Mouse (Mus musculus) ovary, postnatal 36 days (tissue): ENCODE measurements around the gene Slc12a5.

Experiments used
- DNase-seq: peaks from one replicate; pipeline ENCODE4 v3.0.0; 2022; ENCODE audit warnings: low spot score, mixed read lengths

Gene Slc12a5

DNA sequence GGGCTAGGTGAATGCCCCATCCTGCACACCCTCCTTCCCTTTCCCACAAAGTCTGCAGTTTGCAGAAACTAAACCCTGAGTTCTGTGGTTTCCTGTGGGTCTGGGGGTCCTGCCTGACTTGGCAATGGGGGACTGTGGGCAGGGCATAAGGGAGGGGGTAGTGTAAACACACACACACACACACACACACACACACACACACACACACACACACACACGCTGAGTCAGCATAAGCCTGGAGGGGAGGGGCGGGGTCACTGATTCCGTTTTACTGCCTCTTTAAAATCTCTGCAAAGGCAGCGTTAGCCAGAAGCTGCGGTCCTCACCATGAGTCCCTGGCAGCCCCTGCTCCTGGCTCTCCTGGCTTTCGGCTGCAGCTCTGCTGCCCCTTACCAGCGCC, 12.7 kb upstream of the Slc12a5 start:
- no peak for DNase-seq

DNA sequence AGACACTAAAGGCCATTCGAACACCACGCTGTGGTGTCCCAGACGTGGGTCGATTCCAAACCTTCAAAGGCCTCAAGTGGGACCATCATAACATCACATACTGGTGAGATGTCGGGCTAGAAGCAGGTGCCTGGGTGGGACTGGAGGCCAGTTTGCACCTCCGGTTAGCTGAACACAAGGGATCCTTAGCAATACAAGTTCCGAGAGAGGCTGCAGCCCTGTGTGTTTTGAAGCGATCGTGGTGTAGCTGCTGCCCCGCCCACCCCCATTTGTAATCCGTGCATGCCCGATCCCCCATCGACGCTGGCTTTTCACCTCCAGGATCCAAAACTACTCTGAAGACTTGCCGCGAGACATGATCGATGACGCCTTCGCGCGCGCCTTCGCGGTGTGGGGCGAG, 11.6 kb upstream of the Slc12a5 start:
- DNase-seq = no peak

DNA sequence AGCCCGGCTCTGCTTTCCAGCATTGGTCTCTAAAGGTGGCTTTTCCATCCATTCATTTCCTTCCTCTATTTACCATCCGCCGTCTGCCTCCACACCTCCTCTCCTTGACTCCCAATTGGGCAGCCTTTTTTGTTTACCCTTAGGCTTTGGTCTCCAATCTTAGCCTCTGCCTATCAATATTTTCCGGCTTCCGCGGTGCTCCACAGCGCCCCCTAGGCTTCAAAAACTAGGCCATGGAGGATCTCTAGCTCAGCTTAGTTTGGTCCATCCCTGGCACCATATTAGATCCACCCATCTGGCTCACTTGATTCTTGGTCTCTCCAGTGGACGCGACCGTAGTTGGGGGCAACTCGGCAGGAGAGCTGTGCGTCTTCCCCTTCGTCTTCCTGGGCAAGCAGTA, 10.1 kb upstream of the Slc12a5 start:
- no peak for DNase-seq

DNA sequence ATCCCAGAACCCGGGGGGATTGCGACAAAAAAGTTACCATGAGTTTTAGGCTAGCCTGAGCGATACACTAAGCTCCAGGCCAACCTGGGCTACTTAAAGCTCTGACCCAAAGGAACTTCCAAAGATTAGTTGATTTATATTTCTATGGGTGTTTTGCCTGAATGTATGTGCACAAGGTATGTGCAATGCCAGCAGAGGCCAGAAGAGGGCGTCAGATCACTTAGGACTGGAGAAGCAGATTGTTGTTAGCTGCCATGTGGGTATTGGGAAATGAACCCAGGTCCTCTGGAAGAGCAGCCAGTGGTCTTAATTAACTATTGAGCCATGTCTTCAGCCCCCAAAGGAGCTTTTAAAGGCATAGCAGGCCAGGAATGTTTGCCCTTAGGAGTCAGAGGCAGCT, 8.9 kb upstream of the Slc12a5 start:
- no peak for DNase-seq

DNA sequence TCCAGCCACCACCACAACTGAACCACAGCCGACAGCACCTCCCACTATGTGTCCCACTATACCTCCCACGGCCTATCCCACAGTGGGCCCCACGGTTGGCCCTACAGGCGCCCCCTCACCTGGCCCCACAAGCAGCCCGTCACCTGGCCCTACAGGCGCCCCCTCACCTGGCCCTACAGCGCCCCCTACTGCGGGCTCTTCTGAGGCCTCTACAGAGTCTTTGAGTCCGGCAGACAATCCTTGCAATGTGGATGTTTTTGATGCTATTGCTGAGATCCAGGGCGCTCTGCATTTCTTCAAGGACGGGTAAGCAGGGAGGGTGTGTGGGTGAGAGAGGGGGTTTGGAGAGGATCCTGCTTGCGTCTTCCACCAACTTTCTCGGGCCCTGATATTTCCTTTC, 8.2 kb upstream of the Slc12a5 start:
- DNase-seq = no peak

DNA sequence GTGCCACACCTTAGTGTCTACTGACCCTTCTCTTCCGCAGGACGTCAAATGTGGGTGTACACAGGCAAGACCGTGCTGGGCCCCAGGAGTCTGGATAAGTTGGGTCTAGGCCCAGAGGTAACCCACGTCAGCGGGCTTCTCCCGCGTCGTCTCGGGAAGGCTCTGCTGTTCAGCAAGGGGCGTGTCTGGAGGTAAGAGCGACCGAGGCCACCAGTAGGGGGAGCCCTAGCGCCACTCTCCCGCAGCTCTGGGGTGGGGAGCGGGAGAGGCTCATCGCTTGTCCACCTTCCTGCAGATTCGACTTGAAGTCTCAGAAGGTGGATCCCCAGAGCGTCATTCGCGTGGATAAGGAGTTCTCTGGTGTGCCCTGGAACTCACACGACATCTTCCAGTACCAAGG, 7.4 kb upstream of the Slc12a5 start:
- DNase-seq = peak; percentile 79

DNA sequence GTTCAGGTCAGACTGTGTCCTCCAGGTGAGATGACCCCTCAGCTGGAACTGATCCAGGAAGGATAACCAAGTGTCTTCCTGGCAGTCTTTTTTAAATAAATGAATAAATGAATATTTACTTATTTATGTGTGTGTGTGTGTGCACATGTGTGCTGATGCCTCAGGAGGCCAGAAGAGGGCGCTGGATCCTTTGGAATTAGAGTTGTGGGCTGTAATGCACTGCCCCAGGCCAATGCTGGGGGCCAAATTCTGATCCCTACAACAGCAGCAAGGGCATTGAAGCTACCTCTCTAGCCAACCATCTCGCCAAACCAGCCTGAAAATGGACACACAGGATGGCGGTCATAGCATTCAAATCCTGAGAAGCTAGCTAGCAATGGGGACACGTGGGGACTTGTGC, 4.9 kb upstream of the Slc12a5 start:
- DNase-seq = no peak

DNA sequence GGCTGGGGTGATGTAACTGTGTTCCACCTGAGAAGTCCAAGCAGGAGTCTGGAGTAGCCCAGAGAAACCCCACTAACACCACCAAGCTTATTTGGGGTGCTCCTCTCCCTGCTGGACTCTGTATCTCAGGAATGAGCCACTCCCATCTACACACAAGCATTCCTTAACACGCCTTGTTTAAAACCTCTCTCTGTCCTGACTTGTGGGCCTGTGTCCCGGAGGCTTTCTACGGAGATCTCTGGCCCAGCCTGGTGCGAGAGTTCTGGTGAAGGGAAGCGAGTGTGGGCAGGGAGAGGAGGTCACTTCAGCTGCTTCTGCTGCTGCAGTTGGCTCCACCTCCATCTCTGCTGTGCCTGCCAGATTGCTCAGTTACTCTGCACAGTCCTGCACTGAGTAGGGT, 4.4 kb upstream of the Slc12a5 start:
- DNase-seq = no peak

DNA sequence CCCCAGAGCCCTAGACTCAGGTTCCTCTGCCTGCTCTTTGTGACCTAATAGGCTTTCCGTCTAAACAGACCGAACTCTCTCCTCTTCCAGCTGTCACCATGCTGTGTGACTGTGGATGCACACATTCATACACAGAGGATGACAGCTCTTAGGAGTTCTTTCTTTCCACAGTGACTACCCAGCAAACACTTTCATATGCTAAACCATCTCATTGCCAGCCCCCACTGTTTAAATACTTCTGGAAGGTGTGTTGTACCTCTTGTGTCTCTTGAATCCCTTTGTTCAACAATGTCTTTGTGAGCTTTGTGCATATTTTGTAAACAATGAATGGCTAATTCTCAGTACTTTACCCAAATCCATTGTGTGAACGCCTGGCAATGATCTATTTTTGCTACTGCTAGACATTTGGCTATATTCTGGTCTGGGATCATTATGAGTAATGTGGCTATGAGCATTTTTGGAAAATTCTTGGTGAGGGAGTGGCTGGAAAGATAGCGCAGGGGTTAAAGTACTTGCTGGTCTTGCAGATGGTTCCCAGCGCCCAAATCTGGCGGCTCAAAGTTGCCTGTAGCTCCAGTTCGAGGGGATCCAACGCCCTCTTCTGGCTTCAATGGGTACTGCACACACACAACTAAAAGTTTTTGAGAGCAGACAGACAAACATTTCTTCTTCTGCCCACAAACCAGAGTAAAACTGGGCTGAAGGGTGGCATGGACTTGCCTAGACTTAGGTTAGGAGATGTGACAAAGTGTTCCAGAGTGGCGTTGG, 2.9 kb upstream of the Slc12a5 start:
- DNase-seq = no peak

DNA sequence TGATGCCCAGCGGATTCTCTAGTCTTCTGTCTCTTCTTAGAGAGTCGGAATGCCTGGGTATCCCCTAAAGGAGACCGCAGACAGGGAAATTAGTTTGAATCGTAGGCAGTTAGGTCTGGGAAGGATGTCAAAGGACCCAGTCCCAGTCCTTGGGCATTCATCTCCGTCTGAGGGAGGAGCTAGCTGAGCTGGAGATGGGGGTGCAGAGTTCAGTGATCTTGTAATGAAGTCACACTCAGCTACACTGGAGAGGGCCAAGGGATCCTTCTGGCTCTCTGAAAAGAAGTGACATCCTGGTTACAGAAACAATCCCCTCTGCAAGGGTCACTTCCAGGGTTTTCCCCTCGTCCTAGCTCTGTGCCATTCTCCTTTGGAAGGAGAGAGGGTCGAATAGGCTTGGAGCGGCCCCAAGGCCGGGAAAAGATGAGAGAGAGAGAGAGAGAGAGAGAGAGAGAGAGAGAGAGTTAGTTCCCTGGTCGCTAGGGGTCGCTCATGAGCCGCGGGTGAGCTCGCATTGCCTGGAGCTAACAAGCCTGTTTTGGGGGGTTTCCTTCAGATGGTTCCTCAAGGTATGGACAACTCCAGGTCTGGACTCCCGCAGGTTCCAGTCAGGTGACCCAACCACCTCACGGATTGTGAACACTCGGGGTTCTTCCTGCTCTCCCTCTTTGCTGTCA, 1.0 kb downstream of the Slc12a5 start:
- DNase-seq = peak; percentile 48

DNA sequence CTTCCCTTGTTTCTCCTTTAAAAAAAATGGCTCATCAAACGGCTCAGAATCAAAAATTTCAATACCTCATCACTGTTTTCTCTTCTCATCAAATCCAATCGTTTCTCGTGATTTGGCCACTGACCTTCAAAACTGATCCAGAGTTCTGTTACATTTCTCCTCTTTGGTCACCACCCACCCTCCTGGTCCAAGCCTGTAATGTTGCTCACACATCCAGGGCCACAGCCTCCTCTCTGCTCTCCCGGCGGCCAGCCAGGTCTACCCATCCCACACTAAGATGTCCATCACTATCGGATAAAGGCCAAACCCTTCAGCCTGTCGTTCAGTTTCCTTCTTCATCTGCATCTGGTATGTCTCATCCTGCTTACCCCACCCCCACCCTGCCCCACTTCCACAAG, 1.6 kb downstream of the Slc12a5 start:
- no peak for DNase-seq

DNA sequence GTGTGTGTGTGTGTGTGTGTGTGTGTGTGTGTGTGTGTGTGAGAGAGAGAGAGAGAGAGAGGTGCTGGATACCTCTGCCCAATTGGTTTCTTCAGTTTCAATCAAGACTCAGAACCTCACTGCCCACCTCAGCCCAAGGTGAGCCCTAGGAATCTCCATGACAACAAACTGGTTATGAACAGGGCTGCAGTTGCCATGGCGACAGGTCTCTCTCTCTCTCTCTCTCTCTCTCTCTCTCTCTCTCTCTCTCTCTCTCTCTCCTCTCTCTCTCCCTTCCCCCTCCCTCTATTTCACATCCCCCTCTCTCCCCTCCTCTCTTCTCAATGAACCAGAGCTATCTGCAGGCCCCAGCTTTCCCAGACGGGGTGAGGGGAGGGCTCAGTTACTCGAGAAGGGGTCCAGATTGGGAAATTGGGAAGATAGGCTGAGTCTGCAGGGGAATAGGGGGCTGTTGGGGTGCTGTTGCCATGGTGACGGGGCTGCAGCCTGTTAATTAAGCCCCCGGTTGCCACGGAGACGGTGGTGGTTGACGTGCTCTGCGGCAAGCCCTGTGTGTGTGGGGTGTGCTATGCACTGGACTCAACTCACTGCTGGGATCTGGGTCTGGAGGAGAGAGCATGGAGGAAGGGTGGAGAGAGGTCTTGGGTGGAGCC, 3.8 kb downstream of the Slc12a5 start:
- no peak for DNase-seq

DNA sequence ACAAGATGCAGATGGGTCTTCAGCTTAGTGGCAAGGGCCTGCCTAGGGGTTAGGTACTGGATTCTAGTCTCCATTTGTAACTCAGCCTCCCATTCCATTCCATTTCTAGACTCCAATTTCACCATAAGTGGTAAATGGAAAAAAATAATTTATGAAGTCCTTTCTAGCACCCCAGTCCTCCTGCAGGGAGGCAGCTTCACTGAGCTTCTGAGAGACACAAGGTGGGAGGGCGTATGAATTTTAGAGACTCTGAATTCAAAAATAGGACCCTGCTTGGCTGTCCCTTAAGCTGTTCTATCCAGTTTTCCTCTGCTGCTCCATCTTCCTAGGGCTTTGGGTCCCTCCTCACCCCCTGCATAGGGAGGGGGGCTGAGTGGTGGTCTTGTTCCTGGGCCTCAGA, 4.4 kb downstream of the Slc12a5 start:
- no peak for DNase-seq

DNA sequence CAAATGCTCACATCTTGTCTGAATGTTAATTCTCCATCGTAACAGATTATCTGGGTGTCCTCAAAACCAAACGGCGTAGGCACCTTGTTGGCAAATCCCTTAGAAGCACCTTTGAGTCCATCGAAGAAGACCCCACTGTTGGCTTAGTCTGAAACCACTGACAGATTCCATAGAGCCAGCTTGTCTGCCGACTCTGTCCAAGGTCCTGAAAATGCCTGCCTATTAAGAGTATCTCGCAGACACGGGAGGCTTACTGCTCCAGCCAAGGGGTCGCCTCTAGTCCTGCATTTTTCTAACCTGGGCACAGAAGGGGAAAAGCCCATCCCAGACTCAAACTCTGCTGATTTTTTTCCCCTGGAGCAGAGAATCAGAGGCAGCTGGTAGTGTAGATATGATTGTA, 5.8 kb downstream of the Slc12a5 start:
- DNase-seq = no peak

DNA sequence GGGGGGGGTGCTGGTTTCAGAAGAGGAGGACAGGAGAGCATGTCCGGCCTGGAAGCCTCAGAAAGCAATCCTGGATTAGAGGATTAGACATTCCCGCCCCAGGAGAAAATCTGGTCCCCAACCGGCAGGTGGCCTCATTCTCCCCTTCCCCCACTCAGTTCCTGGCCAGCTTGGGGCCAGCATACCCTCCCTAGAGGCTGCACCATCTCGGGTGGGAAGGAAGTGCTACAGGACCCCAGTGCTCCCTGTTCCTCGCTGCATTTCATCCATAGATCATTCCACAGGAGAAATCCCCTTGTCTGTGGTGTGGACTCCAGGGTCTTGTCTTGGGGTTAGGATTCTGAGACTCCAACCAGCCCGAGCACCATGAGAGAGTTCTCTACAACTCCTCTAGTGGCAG, 6.6 kb downstream of the Slc12a5 start:
- DNase-seq = no peak

DNA sequence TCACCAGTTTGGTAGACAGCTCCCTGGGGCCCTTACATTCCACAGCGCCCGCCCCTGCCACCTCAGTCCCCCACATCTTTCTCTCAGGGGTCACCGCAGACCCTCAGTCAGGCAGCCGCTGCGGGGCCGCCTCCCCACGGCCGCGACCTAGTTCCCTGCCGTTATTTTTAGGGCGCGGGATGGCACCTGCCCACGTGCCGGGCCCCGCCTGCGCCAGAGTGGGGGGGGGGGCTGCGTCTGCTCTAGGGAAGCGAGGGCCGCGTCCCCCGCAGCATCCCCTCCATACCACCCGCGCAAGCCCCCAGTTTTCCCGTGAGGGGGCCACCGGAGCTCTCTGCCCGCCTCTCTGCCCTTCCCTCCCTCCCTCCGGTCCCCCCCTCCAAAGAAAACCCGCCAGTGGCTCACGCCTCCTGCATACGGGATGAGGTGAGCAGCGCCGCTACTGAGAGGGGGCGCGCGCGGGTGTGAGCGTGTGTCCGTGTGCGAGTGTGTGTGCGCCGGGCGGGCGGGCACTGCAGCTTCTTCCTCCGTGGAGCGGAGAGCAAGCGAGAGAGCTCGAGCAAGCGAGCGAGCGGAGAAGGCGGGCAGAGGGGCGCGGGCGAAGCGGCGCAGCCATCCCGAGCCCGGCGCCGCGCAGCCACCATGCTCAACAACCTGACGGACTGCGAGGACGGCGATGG, 7.3 kb downstream of the Slc12a5 start:
- no peak for DNase-seq

DNA sequence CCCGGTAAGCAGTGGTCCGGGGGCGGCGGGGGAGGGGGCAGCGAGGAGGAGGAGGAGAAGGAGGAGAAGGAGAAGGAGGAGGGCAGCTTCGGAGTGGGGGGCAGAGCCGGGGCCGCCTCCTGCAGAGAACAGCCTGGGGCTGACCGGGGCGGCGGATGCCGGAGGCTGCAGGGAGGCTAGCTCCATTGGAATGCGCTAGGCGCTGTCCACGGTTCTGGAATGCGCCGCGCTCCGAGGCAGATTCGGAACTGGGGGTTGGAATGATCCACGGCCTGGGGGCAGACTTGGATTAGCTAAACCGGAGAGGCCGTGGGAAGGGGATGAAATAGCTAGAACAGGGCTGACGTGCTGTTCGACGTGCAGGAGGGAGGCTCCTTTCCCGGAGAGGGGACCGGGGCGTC, 7.8 kb downstream of the Slc12a5 start:
- peak; percentile 79 for DNase-seq

DNA sequence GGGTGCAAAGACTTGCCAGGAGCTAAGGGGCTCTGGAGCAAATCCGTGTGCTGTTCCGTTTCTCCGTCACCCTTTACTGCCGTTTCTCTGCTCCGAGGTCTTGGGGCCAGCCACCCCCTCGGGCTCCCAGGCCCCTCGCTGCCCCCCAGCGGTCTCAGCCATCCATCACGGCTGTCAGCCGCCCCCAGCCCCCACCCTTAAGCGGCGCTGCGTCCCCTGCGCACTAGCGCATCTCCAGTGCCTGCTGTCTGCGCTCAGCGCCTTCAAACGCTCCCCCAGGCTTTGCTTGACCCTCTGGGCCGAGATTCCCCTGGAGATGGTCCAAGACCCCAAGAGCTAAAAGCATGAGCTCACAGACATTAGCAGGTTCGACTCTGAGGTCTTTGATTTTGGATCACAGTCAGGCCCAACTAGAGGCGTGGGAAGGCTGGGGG, 8.8 kb downstream of the Slc12a5 start:
- DNase-seq = no peak

DNA sequence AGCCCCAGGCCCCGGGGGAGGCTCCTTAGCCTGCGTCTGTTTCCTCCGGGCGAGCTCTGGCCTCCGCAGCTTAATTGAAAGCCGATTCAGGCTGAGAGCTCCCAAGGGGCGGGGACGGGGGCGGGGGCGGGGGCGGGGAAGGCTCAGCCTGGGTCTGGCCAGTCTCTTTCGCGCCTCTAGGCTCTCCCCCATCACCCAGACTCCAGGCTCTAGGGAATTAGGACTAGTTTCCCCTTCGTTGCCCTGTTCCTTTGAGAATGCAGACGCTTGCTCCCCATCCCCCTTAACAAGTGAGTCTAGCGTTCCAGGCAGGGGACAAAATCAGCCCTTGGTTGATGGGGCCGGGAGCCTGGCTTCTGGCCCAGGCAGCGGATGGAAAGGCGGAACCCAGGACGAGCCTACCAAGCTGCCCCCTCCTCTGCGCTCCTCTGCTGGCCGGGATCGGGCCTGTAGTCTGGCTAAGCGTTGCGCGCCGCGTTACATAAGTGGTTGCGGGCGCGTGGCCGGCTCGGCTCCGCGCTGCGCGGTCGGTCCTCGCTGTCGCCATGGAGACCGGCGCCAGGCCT, 10.1 kb downstream of the Slc12a5 start:
- no peak for DNase-seq

DNA sequence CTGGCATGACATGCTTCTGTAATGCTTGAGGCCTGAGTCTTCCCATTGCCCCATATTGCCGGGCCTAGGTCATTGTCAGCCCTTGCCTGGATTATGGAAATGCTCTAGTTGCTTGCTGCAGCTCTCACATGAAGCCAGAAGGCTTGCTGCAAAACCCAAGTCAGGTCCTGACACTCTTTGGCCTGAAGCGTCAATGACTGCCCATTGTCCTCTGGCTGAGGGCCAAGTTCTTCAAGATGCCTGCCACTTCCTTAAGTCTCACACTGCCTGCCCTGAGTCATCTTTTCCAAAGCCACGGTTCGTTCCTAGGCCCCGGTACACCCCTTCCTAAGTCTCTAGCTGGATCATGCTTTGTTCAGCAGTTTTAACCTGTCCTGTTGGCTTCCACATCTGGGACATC, 12.0 kb downstream of the Slc12a5 start:
- no peak for DNase-seq

DNA sequence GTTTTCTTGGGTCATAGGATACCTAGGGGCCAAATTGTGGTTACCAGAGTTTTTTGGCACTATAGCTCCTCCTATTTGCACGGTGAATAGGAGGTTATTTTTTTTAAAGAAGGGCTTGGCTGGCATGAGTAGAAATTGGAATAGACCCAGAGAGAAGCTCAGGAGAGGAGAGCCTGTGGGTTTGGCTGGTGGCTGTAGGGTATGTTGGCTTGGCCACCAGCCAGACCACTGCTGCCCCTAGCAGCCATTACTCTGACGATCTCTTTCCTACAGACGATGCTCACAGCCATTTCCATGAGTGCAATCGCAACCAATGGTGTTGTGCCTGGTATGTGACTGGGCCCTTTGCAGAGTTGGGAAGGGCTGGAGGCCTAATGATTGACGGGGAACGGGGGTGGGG, 15.0 kb downstream of the Slc12a5 start:
- no peak for DNase-seq

DNA sequence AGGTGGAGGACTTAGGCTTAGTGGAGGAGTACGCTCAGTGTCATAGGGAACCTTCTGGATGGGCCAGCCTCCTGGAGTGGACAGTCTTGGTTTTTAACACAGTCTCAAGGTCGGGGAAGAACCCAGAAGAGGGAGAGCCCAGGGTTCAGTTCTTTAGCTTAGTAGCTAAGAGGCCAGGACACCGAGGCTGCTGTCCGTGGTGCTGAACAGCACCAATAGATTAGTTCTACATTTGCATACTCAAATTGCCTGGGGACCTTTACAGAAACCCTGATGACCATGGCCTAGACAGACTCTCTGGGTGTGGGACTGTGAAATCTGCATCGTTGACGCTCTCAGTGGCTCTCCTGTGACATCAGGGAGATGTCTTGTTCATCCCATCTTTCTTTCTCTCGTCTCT, 19.1 kb downstream of the Slc12a5 start:
- DNase-seq = peak; percentile 58

DNA sequence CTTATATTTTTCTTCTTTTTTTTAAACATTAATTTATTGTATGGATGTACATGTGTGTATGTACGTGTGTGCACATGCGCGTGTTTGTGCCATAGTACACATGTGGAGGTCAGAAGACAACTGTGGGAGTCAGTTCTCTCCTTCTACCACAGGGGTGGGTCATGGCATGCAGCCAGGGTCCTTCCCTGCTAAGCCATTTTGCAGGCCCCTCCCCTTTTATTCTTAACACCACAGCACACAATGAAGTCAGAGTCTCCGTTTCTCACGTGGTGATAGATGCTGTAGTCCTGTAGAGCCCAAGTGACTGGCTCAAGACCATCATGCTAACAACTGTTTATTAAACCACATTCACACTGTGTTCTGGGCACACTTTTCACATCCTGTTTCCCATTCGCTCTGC, 25.4 kb downstream of the Slc12a5 start:
- no peak for DNase-seq
